Mouse (Mus musculus) neural tube, embryonic 12.5 days (tissue): ENCODE measurements around the gene Efcab6. TPM values are rescaled to one million over a fixed set of nuclear protein-coding genes. Genes with fewer than 3 reads are reported as not detected.

Experiments
- ATAC-seq: fragments of 200-750 bp; cut with Nextera tagmentation; 2 replicates; pipeline ENCODE4 v1.8.0; 2017; ENCODE audit warnings: low read depth, mild to moderate bottlenecking, moderate TSS enrichment, moderate library complexity; ENCODE audit not compliant: low FRiP score
- H3K27ac ChIP-seq: fragments of 300-500 bp; sonication (generic); 2 replicates; pipeline ENCODE4 v1.5.1; 2016
- H3K27me3 ChIP-seq: fragments of 300-500 bp; sonication (generic); replicated peaks from 2 replicates; pipeline ENCODE4 v1.6.1; 2016; ENCODE audit warnings: mild to moderate bottlenecking
- H3K36me3 ChIP-seq: fragments of 300-500 bp; sonication (generic); 2 replicates; pipeline ENCODE4 v1.6.1; 2016; ENCODE audit warnings: mild to moderate bottlenecking
- H3K4me1 ChIP-seq: fragments of 300-500 bp; sonication (generic); 2 replicates; pipeline ENCODE4 v1.6.1; 2016
- H3K4me2 ChIP-seq: fragments of 300-500 bp; sonication (generic); replicated peaks from 2 replicates; pipeline ENCODE4 v1.6.1; 2016; ENCODE audit warnings: mild to moderate bottlenecking
- H3K4me3 ChIP-seq: fragments of 300-500 bp; sonication (generic); 2 replicates; pipeline ENCODE4 v1.5.1; 2016
- H3K9ac ChIP-seq: fragments of 300-500 bp; sonication (generic); 2 replicates; pipeline ENCODE4 v1.6.1; 2016; ENCODE audit warnings: mild to moderate bottlenecking
- H3K9me3 ChIP-seq: fragments of 300-500 bp; sonication (generic); 2 replicates; pipeline ENCODE4 v1.6.1; 2016; ENCODE audit warnings: mild to moderate bottlenecking
- WGBS: fragments of 180-500 bp; shearing (Covaris S2); methylation state at CpG from one replicate; pipeline ENCODE4 v1.1.7; 2016; 5-methylcytosine and 5-hydroxymethylcytosine counted together
- polyA plus RNA-seq: library from polyadenylated mRNA; unstranded; fragments of >200 nt; fragmentation: Nextera tagmentation; extraction: Ambion mirVana; gene quantifications from 2 replicates; pipeline ENCODE4 v1.2.1, GENCODE M21; 2016

Efcab6 gene
- polyA plus RNA-seq, 1 experiment from 2014 or later = 0.46 TPM

DNA sequence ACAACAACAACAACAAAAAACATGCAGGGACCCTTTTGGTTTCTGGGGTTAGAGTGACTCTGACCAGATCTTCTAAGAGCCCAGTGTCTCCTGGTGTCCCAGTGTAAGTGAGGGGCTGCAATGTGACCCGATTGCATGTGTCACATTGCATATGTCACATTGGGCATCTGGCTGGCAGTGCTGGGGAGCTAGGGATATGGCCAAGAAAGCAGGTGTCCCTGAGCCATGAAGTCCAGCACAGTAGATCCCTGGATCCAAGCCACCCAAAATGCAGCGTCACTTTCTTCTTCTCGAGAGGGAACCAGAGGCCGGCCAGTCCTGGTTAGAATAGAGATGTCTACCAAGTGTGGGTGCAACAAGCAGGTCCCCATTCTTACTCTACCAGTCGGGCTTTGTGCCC is 199.6 kb downstream of the Efcab6 start:
- Histone ChIP-seq H3K36me3 (no peaks in the 10 kb centered on the region), H3K4me2 (no peak overlapping the region), H3K4me1 (peaks cover 1% of the 10 kb centered on the region; the same call in 1 of the 2 replicates), H3K9ac (no peak overlapping the region), H3K27ac (no peak overlapping the region), H3K27me3 (peaks cover 5% of the 10 kb centered on the region; the same call in 1 of the 2 replicates), H3K9me3 (no peaks in the 10 kb centered on the region), H3K4me3 (no peak overlapping the region)
- 91% methylated on average over 5 of the region's 5 CpGs for WGBS
- no peak for ATAC-seq

DNA sequence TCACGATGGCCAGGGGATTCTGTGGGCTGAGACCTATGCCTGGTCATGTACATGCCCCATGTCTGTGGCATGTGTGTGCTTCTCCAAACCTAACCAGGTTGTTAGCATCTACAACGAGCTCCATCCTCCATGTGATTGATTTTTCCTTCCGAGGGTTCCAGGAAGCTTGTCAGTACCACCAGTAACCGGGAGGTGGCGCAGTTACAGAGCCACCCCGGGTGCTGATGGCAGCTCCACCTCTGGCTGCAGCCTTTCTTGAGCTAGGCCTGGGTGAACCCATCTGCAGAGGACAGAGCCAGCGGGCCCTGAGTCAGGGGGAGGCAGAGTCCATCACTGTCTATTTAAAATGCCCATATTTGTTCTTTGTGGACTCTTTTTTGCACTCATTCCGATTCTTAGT is 208.1 kb downstream of the Efcab6 start:
- Histone ChIP-seq H3K9ac (no peak overlapping the region), H3K27me3 (no peaks in the 10 kb centered on the region), H3K9me3 (no peaks in the 10 kb centered on the region), H3K4me2 (no peak overlapping the region), H3K4me1 (no peaks in the 10 kb centered on the region), H3K36me3 (no peaks in the 10 kb centered on the region; the same call in 1 of the 2 replicates), H3K4me3 (no peak overlapping the region), H3K27ac (no peak overlapping the region)
- 22% methylated on average over 8 of the region's 8 CpGs for WGBS
- ATAC-seq = no peak

- 81% methylated on average over 5 of the region's 5 CpGs for WGBS
- H3K4me1 ChIP-seq = no peaks in the 10 kb centered on the region
- no peaks in the 10 kb centered on the region for H3K9me3 ChIP-seq
- H3K9ac ChIP-seq = no peak overlapping the region
- no peak overlapping the region for H3K27ac ChIP-seq
- H3K27me3 ChIP-seq = no peaks in the 10 kb centered on the region
- no peak overlapping the region for H3K4me3 ChIP-seq
- ATAC-seq = no peak
- H3K4me2 ChIP-seq = no peak overlapping the region
- no peaks in the 10 kb centered on the region; the same call in 1 of the 2 replicates for H3K36me3 ChIP-seq
Measured at GRCm38 (mm10) chr15:83853400-83853811, 211.8 kb downstream of the Efcab6 start.

DNA sequence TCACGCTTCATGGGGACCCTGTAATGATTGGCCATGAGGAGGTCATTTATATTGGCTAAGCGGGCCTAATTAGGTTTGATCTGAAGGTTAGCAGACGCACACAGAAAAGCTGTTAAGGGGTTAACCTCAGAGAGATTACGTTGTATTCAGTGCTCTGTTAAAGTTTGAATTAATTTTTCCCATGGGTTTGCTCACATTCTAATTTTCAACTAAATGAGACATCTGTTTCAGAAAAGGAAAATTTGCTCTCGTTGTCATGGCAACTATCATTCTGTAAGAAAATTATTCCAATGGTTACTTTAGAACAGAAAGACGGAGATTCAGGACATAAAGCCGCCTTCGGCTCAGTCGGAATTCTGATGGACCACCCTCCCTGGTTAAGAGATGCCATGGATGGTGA is 217.0 kb downstream of the Efcab6 start:
- H3K9me3 ChIP-seq = no peaks in the 10 kb centered on the region
- no peak overlapping the region for H3K9ac ChIP-seq
- H3K27me3 ChIP-seq = no peaks in the 10 kb centered on the region
- peaks cover 30% of the 10 kb centered on the region for H3K4me1 ChIP-seq
- no peak overlapping the region for H3K4me3 ChIP-seq
- no peak overlapping the region for H3K27ac ChIP-seq
- H3K4me2 ChIP-seq = no peak overlapping the region
- no peak for ATAC-seq
- WGBS = 64% methylated on average over 9 of the region's 9 CpGs
- H3K36me3 ChIP-seq = no peaks in the 10 kb centered on the region

DNA sequence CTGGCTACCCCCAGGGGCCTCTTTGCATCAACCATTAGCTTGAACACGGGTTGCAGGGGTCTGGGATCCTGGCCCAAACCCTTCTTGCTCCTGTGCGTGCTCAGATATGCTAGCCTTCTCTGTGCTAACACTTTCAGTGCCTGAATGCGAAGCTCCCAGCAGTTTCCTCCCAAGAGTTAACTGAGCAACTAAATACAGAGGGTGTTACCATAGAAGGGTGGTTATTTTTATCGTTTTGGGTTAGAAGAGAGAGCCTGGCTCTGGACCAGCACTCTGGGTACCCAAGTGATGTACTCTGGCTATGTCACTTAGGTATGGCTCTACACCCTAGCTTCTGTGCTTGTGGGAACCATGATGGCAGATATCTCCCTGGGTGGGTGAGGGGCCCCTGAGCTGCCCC is 217.7 kb downstream of the Efcab6 start:
- Histone ChIP-seq H3K4me1 (peaks cover 33% of the 10 kb centered on the region), H3K36me3 (no peaks in the 10 kb centered on the region), H3K9me3 (no peaks in the 10 kb centered on the region), H3K4me2 (no peak overlapping the region), H3K27ac (no peak overlapping the region), H3K27me3 (peaks cover under 1% of the 10 kb centered on the region; the same call in 1 of the 2 replicates), H3K9ac (no peak overlapping the region), H3K4me3 (no peak overlapping the region)
- 77% methylated on average over 4 of the region's 4 CpGs for WGBS
- ATAC-seq = no peak

GRCm38 (mm10) chr15:83846592-83846991 is 218.6 kb downstream of the Efcab6 start:
- WGBS = 40% methylated on average over 8 of the region's 8 CpGs
- Histone ChIP-seq H3K27ac (no peak overlapping the region), H3K4me1 (peaks cover 33% of the 10 kb centered on the region), H3K4me2 (no peak overlapping the region), H3K27me3 (peaks cover 3% of the 10 kb centered on the region; the same call in 1 of the 2 replicates), H3K4me3 (no peak overlapping the region), H3K9ac (no peak overlapping the region), H3K36me3 (no peaks in the 10 kb centered on the region), H3K9me3 (no peaks in the 10 kb centered on the region)
- no peak for ATAC-seq

- WGBS = 33% methylated on average over 11 of the region's 11 CpGs
- Histone ChIP-seq H3K4me2 (no peak overlapping the region), H3K9ac (no peak overlapping the region), H3K36me3 (no peaks in the 10 kb centered on the region), H3K27me3 (peaks cover 3% of the 10 kb centered on the region; the same call in 1 of the 2 replicates), H3K4me1 (peaks cover 33% of the 10 kb centered on the region), H3K9me3 (no peaks in the 10 kb centered on the region), H3K27ac (no peak overlapping the region), H3K4me3 (no peak overlapping the region)
- peak; percentile 27; the same call in 1 of the 2 replicates for ATAC-seq
Measured at GRCm38 (mm10) chr15:83845734-83846133, 219.4 kb downstream of the Efcab6 start.

DNA sequence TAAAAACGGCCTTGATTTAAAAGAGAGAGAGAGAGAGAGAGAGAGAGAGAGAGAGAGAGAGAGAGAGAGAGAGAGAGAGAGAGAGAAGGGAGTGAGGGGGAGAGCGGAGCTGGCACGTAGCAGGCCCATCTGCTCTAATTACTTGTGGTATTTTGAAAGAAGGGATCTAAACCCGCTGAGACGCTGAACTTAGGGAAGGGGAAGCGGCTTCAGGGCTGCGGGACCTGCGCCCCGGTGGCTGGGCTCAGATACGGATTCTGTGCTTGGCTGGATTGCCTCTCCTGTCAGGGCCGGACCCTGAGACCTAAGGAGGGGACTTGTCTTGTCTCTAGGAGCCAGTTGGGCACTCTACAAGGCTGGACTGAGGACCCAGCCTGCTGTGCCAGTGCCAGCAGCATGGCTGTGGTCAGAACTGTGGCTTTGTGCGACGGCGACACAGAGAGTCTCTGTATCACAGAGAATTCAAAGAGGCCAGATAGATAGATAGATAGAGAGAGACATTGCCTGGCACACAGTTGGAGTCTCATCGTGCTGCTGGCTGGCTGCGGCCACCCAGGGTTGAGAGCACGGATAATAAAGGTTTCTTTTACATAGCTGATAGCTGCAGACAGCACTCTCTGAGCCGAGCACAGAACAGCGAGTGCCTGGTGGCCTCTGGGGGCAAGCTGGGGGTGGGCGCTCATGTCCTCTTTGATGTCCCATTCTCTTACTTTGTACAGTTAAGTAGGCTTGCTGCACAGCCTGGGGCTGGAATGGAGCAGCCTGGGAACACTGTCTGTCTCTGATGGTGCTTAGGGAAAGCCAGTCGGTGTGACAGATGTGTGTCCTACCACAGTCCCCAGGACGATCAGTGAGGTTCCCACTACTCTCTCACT is 222.0 kb downstream of the Efcab6 start:
- no peaks in the 10 kb centered on the region for H3K36me3 ChIP-seq
- H3K27me3 ChIP-seq = peaks cover 3% of the 10 kb centered on the region; the same call in 1 of the 2 replicates
- peaks cover 33% of the 10 kb centered on the region for H3K4me1 ChIP-seq
- H3K27ac ChIP-seq = no peak overlapping the region
- H3K4me2 ChIP-seq = no peak overlapping the region
- WGBS = 33% methylated on average over 22 of the region's 22 CpGs
- H3K4me3 ChIP-seq = no peak overlapping the region
- H3K9me3 ChIP-seq = no peaks in the 10 kb centered on the region
- ATAC-seq = no peak
- no peak overlapping the region for H3K9ac ChIP-seq

DNA sequence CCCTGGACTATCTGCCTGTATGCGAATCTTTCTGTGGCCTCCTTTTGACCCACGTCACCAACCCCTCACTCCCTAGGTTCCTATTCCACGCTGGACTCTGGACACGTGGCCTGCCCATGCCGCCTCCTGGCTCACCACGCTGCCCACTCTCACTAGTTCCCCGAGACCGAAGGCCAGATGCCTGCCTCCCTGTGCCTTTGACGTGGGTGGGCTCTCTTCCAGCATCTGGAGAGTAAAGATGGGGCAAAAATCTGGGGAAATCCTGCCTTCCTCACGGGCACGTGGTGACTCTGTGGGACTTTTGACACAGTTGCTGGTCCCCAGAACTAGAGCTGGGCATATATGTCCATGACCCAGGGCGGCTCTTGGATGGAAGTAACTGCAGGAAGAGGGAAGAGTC is 222.8 kb downstream of the Efcab6 start:
- Histone ChIP-seq H3K4me2 (no peak overlapping the region), H3K27me3 (peaks cover 3% of the 10 kb centered on the region; the same call in 1 of the 2 replicates), H3K4me3 (no peak overlapping the region), H3K4me1 (peaks cover 33% of the 10 kb centered on the region), H3K36me3 (no peaks in the 10 kb centered on the region), H3K9ac (no peak overlapping the region), H3K9me3 (no peaks in the 10 kb centered on the region), H3K27ac (no peak overlapping the region)
- 84% methylated on average over 12 of the region's 12 CpGs for WGBS
- no peak for ATAC-seq

GRCm38 (mm10) chr15:83840950-83841719 is 224.0 kb downstream of the Efcab6 start:
- Histone ChIP-seq H3K27me3 (peaks cover 3% of the 10 kb centered on the region; the same call in 1 of the 2 replicates), H3K4me1 (peaks cover 21% of the 10 kb centered on the region), H3K36me3 (no peaks in the 10 kb centered on the region), H3K27ac (no peak overlapping the region), H3K4me3 (no peak overlapping the region), H3K9me3 (no peaks in the 10 kb centered on the region), H3K9ac (no peak overlapping the region), H3K4me2 (no peak overlapping the region)
- WGBS = 80% methylated on average over 10 of the region's 10 CpGs
- no peak for ATAC-seq

DNA sequence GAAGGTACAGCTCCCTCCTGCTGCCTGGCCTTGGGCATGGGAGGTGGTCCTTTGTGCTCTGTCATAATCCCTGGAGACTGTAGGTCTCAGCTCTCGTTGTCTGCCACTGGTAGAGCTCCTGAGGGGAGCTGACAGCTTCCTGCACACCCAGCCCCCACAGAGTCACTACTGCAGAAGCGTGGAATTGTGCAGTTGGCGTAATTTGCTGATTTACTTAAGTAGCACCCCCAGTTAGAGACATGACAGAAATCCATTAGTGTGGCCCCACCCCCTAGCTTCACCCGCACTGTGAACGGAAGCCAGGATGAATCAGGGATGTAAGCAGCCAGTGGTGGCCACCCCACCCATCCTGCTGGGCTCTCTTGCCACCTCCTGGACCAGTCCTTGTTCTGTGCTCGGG is 232.9 kb downstream of the Efcab6 start:
- no peaks in the 10 kb centered on the region for H3K36me3 ChIP-seq
- H3K4me1 ChIP-seq = no peaks in the 10 kb centered on the region
- H3K9ac ChIP-seq = no peak overlapping the region
- no peak overlapping the region for H3K4me2 ChIP-seq
- no peak for ATAC-seq
- no peaks in the 10 kb centered on the region for H3K27me3 ChIP-seq
- H3K27ac ChIP-seq = no peak overlapping the region
- WGBS = 71% methylated on average over 6 of the region's 6 CpGs
- H3K4me3 ChIP-seq = no peak overlapping the region
- H3K9me3 ChIP-seq = no peaks in the 10 kb centered on the region

GRCm38 (mm10) chr15:83829226-83829625 is 236.0 kb downstream of the Efcab6 start:
- Histone ChIP-seq H3K9me3 (no peaks in the 10 kb centered on the region), H3K9ac (no peak overlapping the region), H3K4me2 (no peak overlapping the region), H3K36me3 (no peaks in the 10 kb centered on the region), H3K4me3 (no peak overlapping the region), H3K4me1 (no peaks in the 10 kb centered on the region), H3K27ac (no peak overlapping the region), H3K27me3 (no peaks in the 10 kb centered on the region)
- 65% methylated on average over 13 of the region's 13 CpGs for WGBS
- ATAC-seq = no peak
